Mouse (Mus musculus): Measurements from ENCODE around the gene Fabp6.

The Fabp6 gene

GRCm38 (mm10) chr11:43604207-43604606, 2.9 kb upstream of the Fabp6 start:
- DNase-seq (ENCODE audit: extremely low read depth, low read depth): no peak

GRCm38 (mm10) chr11:43589530-43590072, 11.7 kb downstream of the Fabp6 start:
- no peak for DNase-seq (ENCODE audit: extremely low read depth, low read depth)

GRCm38 (mm10) chr11:43586324-43587090, 14.8 kb downstream of the Fabp6 start, which contains the start of gene 4933415A04Rik:
Gene 4933415A04Rik, plus strand, starts transcription at chr11:43587040.
- DNase-seq (ENCODE audit: extremely low read depth, low read depth): no peak

DNA sequence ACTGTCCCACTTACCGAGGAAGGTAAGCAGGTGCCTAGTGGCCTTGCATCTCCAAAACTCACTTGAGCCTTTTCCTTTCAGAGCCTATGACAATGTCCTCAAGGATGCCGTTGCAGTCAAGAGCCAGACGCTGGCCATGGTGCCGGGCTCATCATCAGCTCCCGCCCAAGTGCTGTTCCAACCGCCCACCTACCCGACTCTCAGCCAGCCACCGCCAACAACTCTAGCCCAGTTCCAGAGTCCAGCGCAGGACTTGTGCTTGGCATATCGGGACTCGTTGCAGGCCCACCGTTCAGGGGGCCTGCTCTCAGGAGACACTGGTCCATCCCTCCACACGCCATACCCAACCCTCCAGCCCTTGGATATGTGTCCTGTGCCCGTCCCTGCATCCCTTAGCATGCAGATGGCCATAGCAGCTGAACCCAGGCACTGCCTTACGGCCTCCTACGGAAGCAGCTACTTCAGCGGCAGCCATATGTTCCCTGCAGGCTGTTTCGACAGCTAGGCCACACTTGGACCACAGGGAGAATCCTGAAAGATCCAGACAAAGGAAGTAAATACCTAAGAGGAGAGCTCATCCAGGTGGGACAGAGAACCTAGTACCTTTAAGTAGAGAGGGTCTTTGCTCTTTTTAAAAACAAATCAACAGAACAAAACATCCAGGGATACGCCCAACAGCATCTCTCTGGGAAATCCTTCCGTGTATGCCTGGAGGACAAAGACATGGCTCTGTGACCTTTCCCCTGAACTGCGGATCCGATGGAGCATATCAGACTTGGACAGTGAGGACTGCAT, 15.9 kb downstream of the Fabp6 start:
- no peak for DNase-seq (ENCODE audit: extremely low read depth, low read depth)

- DNase-seq (ENCODE audit: extremely low read depth, low read depth): no peak
These were observed 23.4 kb downstream of the Fabp6 start for GRCm38 (mm10) chr11:43577713-43578478.

DNA sequence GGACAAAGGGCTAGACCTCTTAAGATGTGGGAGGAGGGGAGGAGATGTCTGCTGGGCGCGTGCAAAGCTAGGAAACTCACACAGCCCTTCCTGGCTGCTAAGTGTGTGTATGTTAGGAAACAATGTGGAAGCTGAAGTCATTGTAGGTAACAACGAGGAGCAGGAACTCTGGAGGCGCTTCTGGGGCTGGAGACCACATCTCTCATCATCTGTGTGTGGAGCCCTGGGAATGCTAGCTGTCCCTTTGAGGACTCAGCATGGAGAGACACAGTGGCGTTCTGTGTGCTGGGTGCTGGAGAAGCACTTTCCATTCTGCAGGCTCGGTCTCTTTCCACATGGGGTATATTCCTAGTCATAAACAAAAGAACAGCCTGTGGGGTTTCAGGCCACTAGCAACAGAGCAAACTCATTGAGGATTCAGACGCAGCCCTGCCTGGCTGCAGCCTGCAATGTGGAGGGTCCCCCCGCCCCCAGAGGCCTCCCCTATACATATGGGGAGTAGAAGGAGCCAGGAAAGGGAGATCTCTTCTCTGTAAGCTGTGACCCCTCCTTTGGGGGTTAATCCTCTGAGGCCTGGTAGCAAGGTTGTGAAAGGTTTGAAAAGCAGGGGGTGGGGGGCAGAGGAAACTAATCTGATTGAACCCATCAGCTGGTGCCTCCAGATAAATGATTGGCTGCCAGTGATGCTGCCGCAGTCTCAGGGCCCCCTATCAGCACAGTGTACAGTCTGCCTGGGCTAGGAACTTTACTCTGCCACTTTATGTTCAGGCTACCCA, 25.8 kb downstream of the Fabp6 start:
- DNase-seq (ENCODE audit: extremely low read depth, low read depth): no peak

DNA sequence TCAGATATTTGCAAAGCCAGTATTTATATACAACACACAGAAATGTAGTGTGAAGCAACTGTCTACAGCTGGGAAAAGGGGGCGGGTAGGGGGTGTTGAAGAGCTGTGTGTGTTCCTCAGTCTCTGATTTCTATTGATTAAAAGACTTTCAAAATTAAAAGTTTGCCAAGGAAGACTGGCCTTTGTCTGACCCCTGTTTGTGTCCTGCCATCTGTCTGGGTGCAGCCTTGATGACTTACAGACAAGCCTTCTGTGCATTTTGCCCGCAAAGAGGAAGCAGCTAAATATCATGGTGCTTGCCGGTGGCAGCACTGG, 26.3 kb downstream of the Fabp6 start:
- no peak for DNase-seq (ENCODE audit: extremely low read depth, low read depth)

DNA sequence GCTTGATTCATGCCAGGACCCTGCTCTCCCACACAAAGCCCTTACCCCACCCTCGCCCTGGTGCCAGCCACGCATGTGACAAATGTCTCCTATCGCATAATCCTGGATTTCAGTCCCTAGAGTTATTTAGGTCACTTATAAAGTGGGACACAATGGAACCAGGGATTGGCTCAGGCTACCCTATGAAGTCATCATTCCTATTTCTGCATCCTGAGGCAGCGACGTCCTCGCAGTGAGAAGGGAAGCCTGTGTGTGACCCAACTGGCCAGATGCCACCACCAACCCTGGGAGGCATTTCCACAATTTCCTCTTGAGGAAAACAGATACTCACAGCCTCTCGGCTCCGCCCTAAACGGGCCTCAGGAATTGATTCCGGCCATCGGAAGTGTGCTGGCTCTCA, 31.7 kb downstream of the Fabp6 start:
- DNase-seq (ENCODE audit: extremely low read depth, low read depth): no peak

DNA sequence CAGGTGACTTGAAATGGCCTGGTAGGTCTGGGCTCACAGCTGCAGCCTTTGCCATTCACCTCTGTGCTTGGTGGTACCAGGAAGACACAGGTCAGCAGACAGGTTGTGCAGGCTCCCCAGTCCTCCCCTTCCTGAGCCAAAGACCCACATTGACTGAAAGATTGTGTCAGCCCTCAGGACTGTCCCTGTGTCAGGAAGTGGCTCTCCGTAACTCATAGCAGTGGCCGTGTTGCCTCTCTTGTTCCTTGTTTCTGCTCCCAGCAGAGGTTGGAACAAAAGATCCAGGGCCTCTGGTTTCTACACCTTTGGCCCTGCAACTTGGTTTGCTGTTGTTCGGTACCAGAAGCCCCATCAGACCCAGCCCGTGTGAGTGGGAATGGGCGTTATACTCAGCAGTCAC, 32.2 kb downstream of the Fabp6 start:
- no peak for DNase-seq (ENCODE audit: extremely low read depth, low read depth)

- DNase-seq (ENCODE audit: extremely low read depth, low read depth): no peak
These were observed 33.1 kb downstream of the Fabp6 start for GRCm38 (mm10) chr11:43568263-43568662.

DNA sequence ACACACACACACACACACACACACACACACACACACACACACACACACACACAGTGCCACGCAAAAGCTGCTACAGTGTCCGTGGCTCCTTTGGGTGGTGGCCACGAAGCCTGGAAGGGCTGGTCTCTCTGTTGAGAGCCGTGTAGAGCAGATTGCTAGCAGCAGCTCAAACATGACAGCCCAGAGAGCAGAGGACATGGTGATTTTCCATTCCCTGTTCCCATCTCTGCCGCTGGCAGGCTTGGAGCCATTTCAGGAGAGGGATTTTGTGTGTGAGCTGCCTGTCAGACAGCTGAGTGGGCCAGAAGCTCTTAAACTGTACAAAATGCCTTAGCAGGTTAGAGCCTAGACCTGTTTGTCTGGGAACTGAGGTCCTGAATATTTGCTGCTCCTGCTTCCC, 34.6 kb downstream of the Fabp6 start:
- no peak for DNase-seq (ENCODE audit: extremely low read depth, low read depth)

- no peak for DNase-seq (ENCODE audit: extremely low read depth, low read depth)
These were observed 35.5 kb downstream of the Fabp6 start for GRCm38 (mm10) chr11:43565852-43566251.

GRCm38 (mm10) chr11:43565414-43565813, 35.9 kb downstream of the Fabp6 start:
- no peak for DNase-seq (ENCODE audit: extremely low read depth, low read depth)

- DNase-seq (ENCODE audit: extremely low read depth, low read depth): no peak
These were observed 37.6 kb downstream of the Fabp6 start for GRCm38 (mm10) chr11:43563654-43564244.

DNA sequence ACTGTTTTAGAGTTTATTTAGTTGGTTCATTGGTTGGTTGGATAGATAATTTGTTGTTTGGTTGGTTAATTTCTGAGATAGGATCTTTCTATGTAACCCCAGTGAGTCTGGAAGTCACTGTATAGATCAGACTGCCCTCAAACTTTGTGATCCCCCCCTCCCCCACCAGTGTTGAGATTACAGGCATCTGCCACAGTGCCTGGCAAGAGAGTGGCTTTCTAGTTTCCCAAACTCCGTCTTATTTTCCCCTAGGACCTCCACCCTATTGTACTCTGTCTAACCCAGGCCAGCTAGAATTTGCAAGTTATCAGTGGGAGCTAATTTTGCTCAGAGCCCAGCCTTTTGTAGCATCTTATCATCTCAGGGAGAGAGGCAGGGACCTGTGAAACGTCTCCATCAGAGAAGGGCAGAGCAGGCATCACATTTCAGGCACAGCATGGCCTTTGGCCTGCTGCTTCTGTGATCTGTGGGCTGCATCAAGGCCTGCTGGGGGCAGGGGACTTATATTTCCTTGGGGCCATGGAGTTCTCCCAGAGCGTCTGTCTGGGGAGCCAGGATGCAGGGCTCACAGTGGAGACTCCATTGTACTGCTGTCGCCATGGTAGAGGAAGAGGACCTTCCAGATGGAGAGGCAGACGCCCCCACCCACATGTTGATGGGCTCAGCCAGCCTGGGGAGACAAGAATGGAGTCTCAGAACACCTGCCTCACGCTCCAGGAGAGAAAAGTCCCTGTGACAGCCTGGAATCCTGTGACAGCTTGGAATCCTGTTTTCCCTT, 41.6 kb downstream of the Fabp6 start:
- no peak for DNase-seq (ENCODE audit: extremely low read depth, low read depth)

DNA sequence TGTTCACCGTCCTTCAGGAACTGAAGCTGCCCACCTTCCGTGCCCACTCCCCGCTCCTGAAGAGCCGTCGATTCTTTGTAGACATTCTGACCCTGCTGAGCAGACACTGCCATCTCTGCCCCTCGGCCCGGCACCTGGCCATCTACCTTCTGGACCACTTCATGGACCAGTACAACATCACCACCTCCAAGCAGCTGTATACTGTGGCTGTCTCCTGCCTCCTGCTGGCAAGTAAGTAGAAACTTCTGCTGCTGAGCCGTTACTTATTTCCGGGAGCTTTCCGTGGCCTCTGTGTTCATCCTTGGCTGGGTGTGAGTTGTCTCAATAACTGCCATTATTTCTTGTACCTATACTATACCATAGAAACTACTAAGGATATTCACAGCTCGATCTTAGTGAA, 44.8 kb downstream of the Fabp6 start:
- no peak for DNase-seq (ENCODE audit: extremely low read depth, low read depth)

GRCm38 (mm10) chr11:43552675-43553074, 48.7 kb downstream of the Fabp6 start:
- DNase-seq (ENCODE audit: extremely low read depth, low read depth): no peak

DNA sequence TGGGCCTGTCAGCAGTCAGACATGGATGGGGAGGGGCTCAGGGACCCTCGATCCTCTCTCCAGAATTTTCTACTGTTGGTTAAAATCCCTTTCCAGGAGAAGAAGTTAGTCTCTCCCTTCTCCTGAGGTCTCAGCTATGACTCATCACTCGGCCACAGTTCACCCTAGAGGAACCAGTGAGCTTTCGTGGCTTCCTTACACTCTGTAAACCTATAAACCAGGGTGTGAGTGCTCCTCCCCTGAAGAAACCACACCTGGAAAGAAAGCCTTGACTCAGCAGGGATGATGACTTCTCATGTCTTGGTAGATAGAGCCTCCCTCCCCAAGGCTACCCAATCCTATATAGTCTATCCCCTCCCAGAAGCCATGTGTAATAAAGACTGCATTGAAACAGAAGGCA, 49.6 kb downstream of the Fabp6 start:
- no peak for DNase-seq (ENCODE audit: extremely low read depth, low read depth)

- no peak for DNase-seq (ENCODE audit: extremely low read depth, low read depth)
These were observed 51.6 kb downstream of the Fabp6 start for GRCm38 (mm10) chr11:43549701-43550100.
